Mouse (Mus musculus) olfactory bulb, adult 2 months (tissue): ENCODE data around the gene Ropn1.

Experiments used
- CTCF ChIP-seq: fragments of 200-500 bp; IDR thresholded peaks from 2 replicates; pipeline ENCODE4 v1.5.1; 2012; ENCODE audit warnings: low read depth, mild to moderate bottlenecking, low read length, moderate library complexity; ENCODE audit not compliant: insufficient read depth
- POLR2A ChIP-seq: fragments of 200-500 bp; IDR thresholded peaks from 2 replicates; pipeline ENCODE4 v1.6.1; 2012; ENCODE audit warnings: mild to moderate bottlenecking, low read depth, low read length, moderate library complexity; ENCODE audit not compliant: insufficient read depth

DNA sequence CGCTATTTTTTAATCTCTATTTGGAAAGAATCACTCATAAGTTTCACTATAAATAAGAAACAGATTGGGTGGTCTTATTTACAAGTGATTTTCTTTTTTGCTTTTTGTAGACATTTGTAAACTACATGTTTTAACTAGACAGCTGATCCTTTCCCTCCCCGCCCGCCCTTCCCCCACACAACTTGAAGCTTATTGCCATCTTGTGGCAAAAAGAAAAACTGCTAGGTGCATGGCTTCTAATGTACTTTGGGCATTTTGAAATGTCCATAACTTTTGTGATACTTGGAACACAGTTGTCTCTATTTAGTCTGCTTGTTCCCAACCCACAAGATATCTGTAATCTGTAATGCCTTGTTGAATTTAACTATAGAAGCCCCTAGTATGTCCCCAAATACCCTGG, 61.8 kb downstream of the Ropn1 start:
- TF ChIP-seq CTCF (no peak), POLR2A (no peak)
